Mouse (Mus musculus): Measurements from ENCODE around the gene Coil.
"Not testable (repeated sequence)": the region's sequence is repeated elsewhere in the genome, so short reads cannot be mapped to it uniquely, and the experiment has no call there.

The Coil gene

GRCm38 (mm10) chr11:89006404-89006803 is 36.4 kb downstream of the Coil start:
- no peak for DNase-seq (ENCODE audit: low spot score)

GRCm38 (mm10) chr11:89007582-89007981 is 37.5 kb downstream of the Coil start:
- no peak for DNase-seq (ENCODE audit: low spot score)

GRCm38 (mm10) chr11:89009066-89009465 is 39.0 kb downstream of the Coil start:
- no peak for DNase-seq (ENCODE audit: low spot score)

DNA sequence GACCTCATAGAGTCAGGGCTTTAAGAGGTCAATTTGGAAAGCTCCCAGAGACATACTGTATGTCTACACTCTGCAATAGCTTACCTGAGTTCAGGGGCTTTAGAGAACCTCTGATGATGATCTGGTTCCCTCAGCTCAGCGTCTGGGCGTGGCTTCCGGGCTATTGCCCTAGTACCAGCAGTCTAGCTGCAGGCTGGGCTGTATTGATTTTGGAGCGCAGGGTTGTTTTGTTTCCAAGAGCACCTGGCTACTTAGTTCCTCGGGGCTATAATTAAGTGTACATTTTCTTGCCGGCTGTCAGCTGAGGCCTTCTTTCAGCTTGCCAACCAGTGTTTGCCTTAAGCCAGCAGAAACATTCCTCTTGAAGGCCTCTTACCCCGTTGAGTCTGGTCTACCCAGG is 39.4 kb downstream of the Coil start:
- no peak for DNase-seq (ENCODE audit: low spot score)

GRCm38 (mm10) chr11:89012241-89012640 is 42.2 kb downstream of the Coil start:
- no peak for DNase-seq (ENCODE audit: low spot score)

DNA sequence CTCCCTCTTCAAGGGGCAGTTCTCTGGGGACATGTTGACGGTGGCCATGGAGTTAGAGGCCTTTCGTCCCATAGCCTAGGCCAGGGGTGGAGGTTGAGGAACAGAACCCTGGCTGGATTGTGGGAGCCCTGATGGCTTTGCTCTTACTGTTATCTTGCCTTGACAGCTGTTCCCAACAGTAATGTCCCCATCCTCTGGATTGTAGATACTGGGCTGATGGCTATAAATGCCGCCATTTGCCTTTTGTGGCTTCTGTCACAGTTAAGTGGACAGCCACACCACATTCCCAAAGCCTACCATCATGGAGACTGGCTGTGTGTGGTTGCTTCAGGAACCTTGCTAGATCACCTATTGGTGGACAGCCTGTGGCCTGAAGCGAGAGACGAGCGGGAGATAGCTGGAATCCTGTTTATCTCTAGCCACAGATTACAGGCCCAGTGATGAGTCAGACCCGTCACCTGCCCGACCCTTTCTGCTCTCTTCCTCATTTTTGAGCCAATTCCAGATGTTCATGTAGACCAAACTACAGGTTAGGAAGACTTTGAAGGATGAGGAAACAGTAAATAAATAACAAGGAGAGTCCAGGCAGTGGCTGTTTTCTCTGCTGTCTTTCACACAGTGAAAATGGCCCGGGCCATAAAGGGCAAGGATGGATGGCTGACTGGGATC is 47.6 kb downstream of the Coil start:
- no peak for DNase-seq (ENCODE audit: low spot score)

- no peak for DNase-seq (ENCODE audit: low spot score)
Observed at GRCm38 (mm10) chr11:89020681-89021305, 50.7 kb downstream of the Coil start.

GRCm38 (mm10) chr11:89021687-89022086 is 51.6 kb downstream of the Coil start:
- DNase-seq (ENCODE audit: low spot score) = peak; percentile 58

GRCm38 (mm10) chr11:89022120-89022731 is 52.2 kb downstream of the Coil start:
- no peak for DNase-seq (ENCODE audit: low spot score)

- no peak for DNase-seq (ENCODE audit: low spot score)
Observed at GRCm38 (mm10) chr11:89023477-89023876, 53.4 kb downstream of the Coil start.

DNA sequence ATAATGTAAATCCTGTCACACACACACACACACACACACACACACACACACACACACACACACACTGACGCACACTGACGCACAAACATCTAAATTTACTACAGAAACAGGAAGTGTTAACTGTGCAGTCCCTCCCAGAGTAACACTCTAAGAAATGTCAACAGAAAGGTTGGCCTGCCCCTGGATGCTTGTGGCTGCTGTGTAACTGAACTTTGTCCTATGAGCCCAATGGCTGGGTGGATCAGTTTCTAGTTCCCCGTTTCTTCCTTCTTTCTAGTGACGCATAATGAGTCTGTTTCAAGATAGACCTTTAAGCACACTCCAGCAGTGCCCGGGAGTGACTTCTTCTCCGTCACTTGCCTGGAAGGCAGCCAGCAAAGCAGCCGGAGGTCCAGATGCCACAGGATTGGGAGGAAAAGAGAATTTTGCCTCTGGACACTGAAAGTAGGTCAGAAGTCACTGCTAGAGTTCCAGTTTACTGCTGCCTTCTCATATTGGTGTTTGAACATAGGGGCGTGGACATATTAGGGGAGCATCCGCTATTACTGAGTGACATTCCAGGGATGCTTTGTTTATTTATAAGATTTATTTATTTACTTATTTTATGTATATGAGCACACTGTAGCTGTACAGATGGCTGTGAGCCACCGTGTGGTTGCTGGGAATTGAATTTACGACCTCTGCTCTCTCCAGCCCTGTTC is 54.3 kb downstream of the Coil start:
- DNase-seq (ENCODE audit: low spot score) = peak; percentile 63

- DNase-seq (ENCODE audit: low spot score) = no peak
Observed at GRCm38 (mm10) chr11:89025603-89026002, 55.6 kb downstream of the Coil start.

GRCm38 (mm10) chr11:89026117-89026516 is 56.1 kb downstream of the Coil start:
- no peak for DNase-seq (ENCODE audit: low spot score)

- no peak for DNase-seq (ENCODE audit: low spot score)
Observed at GRCm38 (mm10) chr11:89027955-89028361, 57.9 kb downstream of the Coil start.

DNA sequence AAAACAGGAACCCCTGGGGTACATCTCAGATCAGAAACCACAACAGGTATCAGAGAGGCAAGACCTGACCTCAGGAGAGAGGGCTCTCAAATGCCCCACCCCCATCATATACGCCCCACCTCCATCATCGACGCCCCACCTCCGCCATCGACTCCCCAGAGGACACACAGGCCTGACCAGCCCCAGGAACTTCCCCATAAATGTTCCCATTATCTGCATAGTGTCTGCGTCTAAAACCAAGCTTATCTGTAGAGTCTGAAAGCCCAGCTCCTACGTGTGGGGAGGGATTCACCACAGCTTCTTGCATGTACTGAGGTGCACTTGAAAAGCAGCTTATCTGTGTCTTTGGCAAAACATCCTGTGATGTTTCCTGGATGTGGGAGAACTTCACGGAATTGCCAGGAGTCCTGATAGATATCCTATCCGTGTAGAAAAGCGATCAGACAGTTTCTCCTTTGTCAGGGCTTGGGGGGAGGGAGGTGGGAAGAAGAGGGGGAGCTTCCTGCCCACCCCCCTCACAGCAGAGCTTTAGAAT is 58.9 kb downstream of the Coil start:
- DNase-seq (ENCODE audit: low spot score) = peak; percentile 13

DNA sequence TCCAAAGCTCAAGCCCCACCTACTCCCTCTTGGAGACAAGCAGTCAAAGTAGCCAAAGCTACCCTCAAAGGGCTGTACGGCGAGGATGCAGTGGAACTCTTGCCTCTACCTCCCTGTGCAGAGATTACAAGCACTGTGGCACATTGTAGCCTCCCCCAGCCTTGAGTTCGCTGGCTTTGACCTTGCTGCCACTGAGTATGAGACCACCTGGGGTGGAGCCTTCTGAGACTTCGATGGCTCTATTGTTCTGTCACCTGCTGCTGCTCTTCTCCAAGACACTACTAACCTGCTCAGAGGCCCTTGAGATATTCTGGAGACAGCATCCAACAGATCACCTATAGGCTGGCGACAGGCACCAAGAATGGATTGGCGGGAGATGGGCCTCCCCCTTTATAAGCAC is 60.5 kb downstream of the Coil start:
- DNase-seq (ENCODE audit: low spot score) = no peak

GRCm38 (mm10) chr11:89031189-89031588 is 61.1 kb downstream of the Coil start:
- DNase-seq (ENCODE audit: low spot score) = no peak

GRCm38 (mm10) chr11:89034592-89034991 is 64.5 kb downstream of the Coil start:
- DNase-seq (ENCODE audit: low spot score) = no peak

- DNase-seq (ENCODE audit: low spot score) = no peak
Observed at GRCm38 (mm10) chr11:89035552-89035951, 65.5 kb downstream of the Coil start.

DNA sequence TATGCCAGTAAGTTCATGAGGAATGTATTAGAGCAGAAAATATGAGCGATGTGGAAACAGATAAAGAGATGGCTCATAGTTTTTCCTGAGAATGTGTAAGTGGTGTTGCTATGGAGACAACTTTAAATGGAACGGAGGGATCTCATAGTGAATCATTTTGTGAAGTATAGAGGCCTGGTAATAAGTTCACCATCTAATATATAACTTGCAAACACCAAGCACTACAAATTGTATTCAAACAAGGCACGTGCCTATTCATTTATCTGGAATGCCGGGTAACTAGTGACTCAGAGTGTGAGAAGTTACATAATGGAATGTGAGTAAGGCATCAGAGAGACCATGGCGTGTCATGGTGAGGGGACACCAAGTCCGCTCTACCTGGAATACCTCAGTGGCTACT is 68.4 kb downstream of the Coil start:
- DNase-seq (ENCODE audit: low spot score) = no peak

DNA sequence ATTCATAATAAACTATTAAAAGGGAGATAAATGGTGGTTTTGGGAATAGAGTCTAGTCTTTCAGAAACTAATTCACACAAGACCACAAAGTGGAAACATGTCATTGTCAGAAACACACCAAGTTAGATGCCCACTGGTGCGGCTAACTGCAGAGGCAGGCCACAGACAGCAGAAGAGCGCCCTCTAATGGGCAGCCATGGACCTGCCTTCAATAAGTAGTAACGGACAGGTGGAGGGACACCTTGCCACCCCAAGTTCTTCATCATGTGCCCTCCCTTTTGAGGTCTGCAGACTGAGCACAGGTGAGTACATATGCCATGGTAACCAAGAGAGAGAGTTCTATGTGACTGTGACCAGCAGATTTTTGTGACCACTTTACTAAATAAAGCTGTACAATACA is 69.3 kb downstream of the Coil start:
- no peak for DNase-seq (ENCODE audit: low spot score)

GRCm38 (mm10) chr11:89041073-89041472 is 71.0 kb downstream of the Coil start:
- DNase-seq (ENCODE audit: low spot score) = not testable (repeated sequence)
